Mouse (Mus musculus): ENCODE data around the gene Lyl1.

The Lyl1 gene

GRCm38 (mm10) chr8:84703466-84704249 lies 2.4 kb downstream of the Lyl1 start:
- no peak for DNase-seq

GRCm38 (mm10) chr8:84704356-84704755 lies 3.1 kb downstream of the Lyl1 start:
- no peak for DNase-seq

GRCm38 (mm10) chr8:84704867-84705831 lies 3.9 kb downstream of the Lyl1 start:
- DNase-seq = no peak

GRCm38 (mm10) chr8:84705960-84706359 lies 4.7 kb downstream of the Lyl1 start:
- no peak for DNase-seq

GRCm38 (mm10) chr8:84706610-84707266 lies 5.5 kb downstream of the Lyl1 start:
- DNase-seq = no peak

GRCm38 (mm10) chr8:84707267-84707883 lies 6.1 kb downstream of the Lyl1 start:
- DNase-seq = no peak

GRCm38 (mm10) chr8:84708071-84708541 lies 6.8 kb downstream of the Lyl1 start:
- DNase-seq = no peak

GRCm38 (mm10) chr8:84708774-84709475 lies 7.7 kb downstream of the Lyl1 start:
- peak; percentile 90 for DNase-seq

GRCm38 (mm10) chr8:84709931-84710330 lies 8.7 kb downstream of the Lyl1 start:
- DNase-seq = no peak

- no peak for DNase-seq
These were observed 10.1 kb downstream of the Lyl1 start for GRCm38 (mm10) chr8:84711312-84711711.

- peak; percentile 63 for DNase-seq
These were observed 10.9 kb downstream of the Lyl1 start for GRCm38 (mm10) chr8:84711933-84712758.

GRCm38 (mm10) chr8:84712759-84713120 lies 11.5 kb downstream of the Lyl1 start:
- no peak for DNase-seq

GRCm38 (mm10) chr8:84713381-84713780 lies 12.1 kb downstream of the Lyl1 start:
- no peak for DNase-seq

GRCm38 (mm10) chr8:84714161-84714560 lies 12.9 kb downstream of the Lyl1 start:
- no peak for DNase-seq

- DNase-seq = no peak
These were observed 14.7 kb downstream of the Lyl1 start for GRCm38 (mm10) chr8:84715893-84716468.

- DNase-seq = no peak
These were observed 15.5 kb downstream of the Lyl1 start for GRCm38 (mm10) chr8:84716790-84717189.

GRCm38 (mm10) chr8:84718476-84718875 lies 17.2 kb downstream of the Lyl1 start:
- DNase-seq = no peak

GRCm38 (mm10) chr8:84718959-84719690 lies 17.9 kb downstream of the Lyl1 start:
- peak; percentile 72 for DNase-seq

GRCm38 (mm10) chr8:84722530-84722849 lies 21.2 kb downstream of the Lyl1 start:
- no peak for DNase-seq

All from cerebellum, adult 9-11 months (tissue).